Mouse (Mus musculus) MEL (cell line): ENCODE data around the gene Mrps34. TPM values are rescaled to one million over a fixed set of nuclear protein-coding genes. Genes with fewer than 3 reads are reported as not detected.

Source experiments
- DNase-seq: peaks from one replicate; pipeline ENCODE4 v3.0.0; 2011; ENCODE audit warnings: low read depth, low spot score
- H3K27ac ChIP-seq: 2 replicates; pipeline ENCODE4 v1.5.1; 2012; ENCODE audit warnings: low read depth, mild to moderate bottlenecking, control low read depth, low read length, moderate library complexity; ENCODE audit not compliant: control insufficient read depth
- H3K27me3 ChIP-seq, 2 experiments: fragments of 150-350 bp in 1 of 2; sonication (generic) in 1 of 2; 2 replicates each; pipeline ENCODE4 v1.6.1; 2012; ENCODE audit warnings: low read length in 2 of 2, mild to moderate bottlenecking in 2 of 2, improper control_type of control experiment in 1 of 2, moderate library complexity in 1 of 2; ENCODE audit not compliant: insufficient read depth in 2 of 2, control insufficient read depth in 1 of 2
- H3K36me3 ChIP-seq, 2 experiments: 2 replicates each; pipeline ENCODE4 v1.6.1; 2012 to 2014; ENCODE audit warnings: low read length in 2 of 2, improper control_type of control experiment in 1 of 2, inconsistent platforms in 1 of 2, mild to moderate bottlenecking in 1 of 2; ENCODE audit not compliant: insufficient read depth in 2 of 2, control insufficient read depth in 1 of 2
- H3K4me1 ChIP-seq, 2 experiments: fragments of 150-350 bp in 1 of 2; sonication (generic) in 1 of 2; 2 replicates each; pipeline ENCODE4 v1.6.1; 2012; ENCODE audit warnings: low read length in 2 of 2, improper control_type of control experiment in 1 of 2, mild to moderate bottlenecking in 1 of 2; ENCODE audit not compliant: insufficient read depth in 2 of 2, control insufficient read depth in 1 of 2
- H3K4me3 ChIP-seq, 2 experiments: fragments of 150-350 bp in 1 of 2; sonication (generic) in 1 of 2; 2 replicates each; pipeline ENCODE4 v1.5.1; 2012; ENCODE audit warnings: low read depth in 2 of 2, low read length in 2 of 2, mild to moderate bottlenecking in 2 of 2, moderate library complexity in 2 of 2, control low read depth in 1 of 2, improper control_type of control experiment in 1 of 2; ENCODE audit not compliant: control insufficient read depth in 1 of 2, insufficient read depth in 1 of 2
- H3K79me2 ChIP-seq: 2 replicates; pipeline ENCODE4 v1.6.1; 2012; ENCODE audit warnings: mild to moderate bottlenecking, low read length, moderate library complexity; ENCODE audit not compliant: control insufficient read depth, poor library complexity, insufficient read depth
- H3K9ac ChIP-seq: 2 replicates; pipeline ENCODE4 v1.6.1; 2012; ENCODE audit warnings: low read depth, mild to moderate bottlenecking, control low read depth, low read length, moderate library complexity; ENCODE audit not compliant: control insufficient read depth, poor library complexity, severe bottlenecking
- H3K9me3 ChIP-seq: fragments of 150-350 bp; sonication (generic); replicated peaks from 2 replicates; pipeline ENCODE4 v1.6.1; 2012; ENCODE audit warnings: mild to moderate bottlenecking, low read length, improper control_type of control experiment, moderate library complexity; ENCODE audit not compliant: insufficient read depth
- BHLHE40 ChIP-seq: IDR thresholded peaks from 2 replicates; pipeline ENCODE4 v1.6.1; 2012; ENCODE audit warnings: low read depth, mild to moderate bottlenecking, inconsistent platforms, low read length, improper control_type of control experiment, borderline replicate concordance
- CHD1 ChIP-seq: IDR thresholded peaks from 2 replicates; pipeline ENCODE4 v1.6.1; 2012; ENCODE audit warnings: low read depth, mild to moderate bottlenecking, inconsistent platforms, low read length, improper control_type of control experiment
- CHD2 ChIP-seq: IDR thresholded peaks from 2 replicates; pipeline ENCODE4 v1.6.1; 2011; ENCODE audit warnings: low read length, improper control_type of control experiment
- CTCF ChIP-seq, 3 experiments: IDR thresholded peaks in 2 of 3; conservative IDR thresholded peaks in 1 of 3; 2 replicates each; pipeline ENCODE4 v1.5.1; 2011 to 2012; ENCODE audit warnings: low read length in 3 of 3, low read depth in 2 of 3, mild to moderate bottlenecking in 2 of 3, improper control_type of control experiment in 1 of 3, inconsistent platforms in 1 of 3, mixed read lengths in 1 of 3, moderate library complexity in 1 of 3; ENCODE audit not compliant: control insufficient read depth in 1 of 3, insufficient read depth in 1 of 3, poor library complexity in 1 of 3, severe bottlenecking in 1 of 3
- E2F4 ChIP-seq: IDR thresholded peaks from 2 replicates; pipeline ENCODE4 v1.6.1; 2011; ENCODE audit warnings: low read depth, low read length, improper control_type of control experiment, borderline replicate concordance
- ELF1 ChIP-seq: IDR thresholded peaks from 2 replicates; pipeline ENCODE4 v1.6.1; 2014; ENCODE audit warnings: low read depth, mild to moderate bottlenecking, inconsistent platforms, low read length, improper control_type of control experiment, moderate library complexity
- EP300 ChIP-seq, 2 experiments: IDR thresholded peaks; 2 replicates each; pipeline ENCODE4 v1.6.1; 2011; ENCODE audit warnings: improper control_type of control experiment in 2 of 2, low read length in 2 of 2, low read depth in 1 of 2, mild to moderate bottlenecking in 1 of 2
- ETS1 ChIP-seq: IDR thresholded peaks from 2 replicates; pipeline ENCODE4 v1.6.1; 2012; ENCODE audit warnings: low read depth, mild to moderate bottlenecking, inconsistent platforms, low read length, improper control_type of control experiment, moderate library complexity
- GABPA ChIP-seq: IDR thresholded peaks from 2 replicates; pipeline ENCODE4 v1.6.1; 2012; ENCODE audit warnings: low read depth, mild to moderate bottlenecking, inconsistent platforms, low read length, improper control_type of control experiment, moderate library complexity
- HCFC1 ChIP-seq: IDR thresholded peaks from 2 replicates; pipeline ENCODE4 v1.6.1; 2012; ENCODE audit warnings: low read depth, mild to moderate bottlenecking, inconsistent platforms, low read length, improper control_type of control experiment, moderate library complexity
- KAT2A ChIP-seq: conservative IDR thresholded peaks from 2 replicates; pipeline ENCODE4 v1.6.1; 2012; ENCODE audit warnings: low read depth, low read length, improper control_type of control experiment, inconsistent platforms
- MAFK ChIP-seq: IDR thresholded peaks from 2 replicates; pipeline ENCODE4 v1.6.1; 2011; ENCODE audit warnings: low read depth, mild to moderate bottlenecking, low read length, improper control_type of control experiment, borderline replicate concordance
- MAX ChIP-seq: IDR thresholded peaks from 2 replicates; pipeline ENCODE4 v1.6.1; 2011; ENCODE audit warnings: low read length, improper control_type of control experiment
- MAZ ChIP-seq: IDR thresholded peaks from 2 replicates; pipeline ENCODE4 v1.6.1; 2012; ENCODE audit warnings: low read depth, mild to moderate bottlenecking, inconsistent platforms, low read length, improper control_type of control experiment
- MXI1 ChIP-seq: IDR thresholded peaks from 2 replicates; pipeline ENCODE4 v1.6.1; 2011; ENCODE audit warnings: mild to moderate bottlenecking, low read depth, low read length, improper control_type of control experiment
- MYB ChIP-seq: IDR thresholded peaks from 2 replicates; pipeline ENCODE4 v1.6.1; 2011; ENCODE audit warnings: mild to moderate bottlenecking, low read depth, low read length, improper control_type of control experiment
- MYC ChIP-seq: IDR thresholded peaks from 2 replicates; pipeline ENCODE4 v1.6.1; 2011; ENCODE audit warnings: low read depth, mild to moderate bottlenecking, low read length, improper control_type of control experiment, moderate library complexity
- NELFE ChIP-seq: IDR thresholded peaks from 2 replicates; pipeline ENCODE4 v1.6.1; 2011; ENCODE audit warnings: low read depth, low read length, improper control_type of control experiment
- NRF1 ChIP-seq: IDR thresholded peaks from 2 replicates; pipeline ENCODE4 v1.6.1; 2014; ENCODE audit warnings: low read depth, mild to moderate bottlenecking, inconsistent platforms, low read length, improper control_type of control experiment, moderate library complexity; ENCODE audit not compliant: poor library complexity, insufficient read depth, severe bottlenecking
- POLR2A ChIP-seq, 2 experiments: IDR thresholded peaks; 2 replicates each; pipeline ENCODE4 v1.6.1; 2011 to 2012; ENCODE audit warnings: low read length in 2 of 2, mild to moderate bottlenecking in 2 of 2, control low read depth in 1 of 2, improper control_type of control experiment in 1 of 2, low read depth in 1 of 2, moderate library complexity in 1 of 2; ENCODE audit not compliant: control insufficient read depth in 1 of 2, insufficient read depth in 1 of 2, poor library complexity in 1 of 2
- POLR2AphosphoS2 ChIP-seq: IDR thresholded peaks from 2 replicates; pipeline ENCODE4 v1.6.1; 2011; ENCODE audit warnings: low read length, improper control_type of control experiment
- POLR2AphosphoS5 ChIP-seq: IDR thresholded peaks from 2 replicates; pipeline ENCODE4 v1.6.1; 2012; ENCODE audit warnings: low read depth, borderline replicate concordance, mild to moderate bottlenecking, inconsistent platforms, low read length, moderate library complexity, mixed read lengths
- RAD21 ChIP-seq: IDR thresholded peaks from 2 replicates; pipeline ENCODE4 v1.6.1; 2011; ENCODE audit warnings: mild to moderate bottlenecking, low read depth, low read length, improper control_type of control experiment
- RCOR1 ChIP-seq: IDR thresholded peaks from 2 replicates; pipeline ENCODE4 v1.6.1; 2012; ENCODE audit warnings: low read depth, mild to moderate bottlenecking, inconsistent platforms, low read length, improper control_type of control experiment
- SIN3A ChIP-seq: IDR thresholded peaks from 2 replicates; pipeline ENCODE4 v1.6.1; 2012; ENCODE audit warnings: low read length, improper control_type of control experiment, inconsistent platforms
- SMC3 ChIP-seq: IDR thresholded peaks from 2 replicates; pipeline ENCODE4 v1.6.1; 2011; ENCODE audit warnings: low read depth, low read length, improper control_type of control experiment
- TAL1 ChIP-seq: IDR thresholded peaks from 2 replicates; pipeline ENCODE4 v1.6.1; 2012; ENCODE audit warnings: mild to moderate bottlenecking, inconsistent platforms, low read length, moderate library complexity, mixed read lengths
- TBP ChIP-seq: IDR thresholded peaks from 2 replicates; pipeline ENCODE4 v1.8.0; 2011; ENCODE audit warnings: low read depth, low read length, improper control_type of control experiment
- UBTF ChIP-seq: IDR thresholded peaks from 2 replicates; pipeline ENCODE4 v1.6.1; 2012; ENCODE audit warnings: low read depth, mild to moderate bottlenecking, inconsistent platforms, low read length, improper control_type of control experiment, moderate library complexity, borderline replicate concordance; ENCODE audit not compliant: insufficient read depth
- USF1 ChIP-seq: IDR thresholded peaks from 2 replicates; pipeline ENCODE4 v1.6.1; 2014; ENCODE audit warnings: low read depth, mild to moderate bottlenecking, inconsistent platforms, low read length, improper control_type of control experiment, moderate library complexity
- USF2 ChIP-seq, 2 experiments: IDR thresholded peaks; 2 replicates each; pipeline ENCODE4 v1.6.1; 2011 to 2012; ENCODE audit warnings: improper control_type of control experiment in 2 of 2, low read length in 2 of 2, borderline replicate concordance in 1 of 2, inconsistent platforms in 1 of 2, low read depth in 1 of 2, mild to moderate bottlenecking in 1 of 2; ENCODE audit not compliant: insufficient read depth in 1 of 2
- ZC3H11A ChIP-seq: IDR thresholded peaks from 2 replicates; pipeline ENCODE4 v1.6.1; 2012; ENCODE audit warnings: low read depth, mild to moderate bottlenecking, inconsistent platforms, low read length, improper control_type of control experiment
- ZKSCAN1 ChIP-seq: IDR thresholded peaks from 2 replicates; pipeline ENCODE4 v1.6.1; 2012; ENCODE audit warnings: low read depth, mild to moderate bottlenecking, inconsistent platforms, low read length, improper control_type of control experiment, moderate library complexity
- ZMIZ1 ChIP-seq: IDR thresholded peaks from 2 replicates; pipeline ENCODE4 v1.6.1; 2012; ENCODE audit warnings: low read depth, mild to moderate bottlenecking, inconsistent platforms, low read length, improper control_type of control experiment, moderate library complexity
- ZNF384 ChIP-seq: IDR thresholded peaks from 2 replicates; pipeline ENCODE4 v1.6.1; 2012; ENCODE audit warnings: low read depth, mild to moderate bottlenecking, inconsistent platforms, low read length, improper control_type of control experiment
- polyA plus RNA-seq, 2 experiments: library from polyadenylated mRNA; stranded (reverse) in 1 of 2; unstranded in 1 of 2; fragments of >175 nt in 1 of 2; fragments of >200 nt in 1 of 2; gene quantifications; 2 replicates each; pipeline versions ENCODE4 v1.2.1 to v1.2.4; 2012; ENCODE audit warnings: low replicate concordance in 2 of 2, low read depth in 1 of 2; ENCODE audit not compliant: insufficient read length in 2 of 2, insufficient read depth in 1 of 2, missing spikeins in 1 of 2
- total RNA-seq: library from RNA; depleted of rRNA; stranded (reverse); fragments of 300-350 nt; gene quantifications from 2 replicates; pipeline ENCODE4 v1.2.3, GENCODE M21; 2012

The Mrps34 gene
- total and polyA plus RNA-seq, 3 experiments, result 74.8 to 82.0 TPM; not detected in 1

- peaks cover 0 to 7% of the 10 kb centered on the region in 2 experiments; a peak in 2 of 4 replicates for H3K36me3 ChIP-seq
- no peaks in the 10 kb centered on the region for H3K27me3 ChIP-seq
- peak within 1 kb of the TSS; percentile 80 for H3K9ac ChIP-seq
- peaks cover 0 to 4% of the 10 kb centered on the region in 2 experiments for H3K4me1 ChIP-seq
- peak within 1 kb of the TSS; percentile 63 to 81 for H3K4me3 ChIP-seq
- peak; percentile 92 for DNase-seq
- peak within 1 kb of the TSS; percentile 68 for H3K27ac ChIP-seq
- H3K9me3 ChIP-seq, result no peaks in the 10 kb centered on the region
- peaks cover 27% of the 10 kb centered on the region for H3K79me2 ChIP-seq
- TF ChIP-seq NELFE (peak; percentile 47), POLR2AphosphoS2 (peak; percentile 67; the same call in 1 of the 2 replicates), TAL1 (no peak), MYB (no peak), E2F4 (no peak), GABPA (no peak), MYC (no peak), MAFK (no peak), UBTF (no peak), SMC3 (no peak), ETS1 (no peak), HCFC1 (peak; percentile 78), ZNF384 (peak; percentile 38; the same call in 1 of the 2 replicates), MAZ (no peak), POLR2AphosphoS5 (no peak), NRF1 (no peak), USF1 (no peak), RAD21 (peak; percentile 2; the same call in 1 of the 2 replicates), TBP (peak; percentile 63; the same call in 1 of the 2 replicates), CTCF (IDR thresholded peaks at IDR 0.05 in 2 of 3, conservative IDR thresholded peaks at IDR 0.05 in 1 of 3; ENCODE audit: control insufficient read depth in 1 of 3, insufficient read depth in 1 of 3, low read depth in 2 of 3, low read length in 3 of 3, poor library complexity in 1 of 3, severe bottlenecking in 1 of 3) (peak in 2 of 3 experiments; percentile 25 to 32; a peak in 2 of 6 replicates), RCOR1 (no peak), USF2 (IDR thresholded peaks at IDR 0.05; ENCODE audit: borderline replicate concordance in 1 of 2, insufficient read depth in 1 of 2, low read depth in 1 of 2, low read length in 2 of 2) (no peak), MAX (peak; percentile 63; the same call in 1 of the 2 replicates), KAT2A (no peak), EP300 (IDR thresholded peaks at IDR 0.05; ENCODE audit: low read depth in 1 of 2, low read length in 2 of 2) (no peak), POLR2A (IDR thresholded peaks at IDR 0.05; ENCODE audit: control insufficient read depth in 1 of 2, insufficient read depth in 1 of 2, low read depth in 1 of 2, low read length in 2 of 2, poor library complexity in 1 of 2) (peak; percentile 67 to 69), ZMIZ1 (0 out of 2 replicates have a peak, but pooled peaks have one; percentile 50), CHD1 (no peak), ZKSCAN1 (no peak), BHLHE40 (no peak), ELF1 (peak; percentile 69), MXI1 (no peak), ZC3H11A (no peak), CHD2 (no peak), SIN3A (no peak; the same call in 1 of the 2 replicates)
These were observed 41.6 kb downstream of the Mrps34 start, which contains the start of gene Mapk8ip3 for GRCm38 (mm10) chr17:24936259-24937237. TSS of gene Mapk8ip3 (minus strand) at chr17:24936977.
